Mouse (Mus musculus) liver, adult 2 months (tissue): ENCODE data around the gene Zbtb20.

Experiments
- CTCF ChIP-seq: fragments of 200-500 bp; IDR thresholded peaks from 2 replicates; pipeline ENCODE4 v1.5.1; 2011; ENCODE audit warnings: low read depth, low read length, control low read depth
- POLR2A ChIP-seq: fragments of 200-500 bp; IDR thresholded peaks from 2 replicates; pipeline ENCODE4 v1.6.1; 2011; ENCODE audit warnings: low read length, control low read depth; ENCODE audit not compliant: insufficient read depth; ENCODE audit errors: extremely low read depth

DNA sequence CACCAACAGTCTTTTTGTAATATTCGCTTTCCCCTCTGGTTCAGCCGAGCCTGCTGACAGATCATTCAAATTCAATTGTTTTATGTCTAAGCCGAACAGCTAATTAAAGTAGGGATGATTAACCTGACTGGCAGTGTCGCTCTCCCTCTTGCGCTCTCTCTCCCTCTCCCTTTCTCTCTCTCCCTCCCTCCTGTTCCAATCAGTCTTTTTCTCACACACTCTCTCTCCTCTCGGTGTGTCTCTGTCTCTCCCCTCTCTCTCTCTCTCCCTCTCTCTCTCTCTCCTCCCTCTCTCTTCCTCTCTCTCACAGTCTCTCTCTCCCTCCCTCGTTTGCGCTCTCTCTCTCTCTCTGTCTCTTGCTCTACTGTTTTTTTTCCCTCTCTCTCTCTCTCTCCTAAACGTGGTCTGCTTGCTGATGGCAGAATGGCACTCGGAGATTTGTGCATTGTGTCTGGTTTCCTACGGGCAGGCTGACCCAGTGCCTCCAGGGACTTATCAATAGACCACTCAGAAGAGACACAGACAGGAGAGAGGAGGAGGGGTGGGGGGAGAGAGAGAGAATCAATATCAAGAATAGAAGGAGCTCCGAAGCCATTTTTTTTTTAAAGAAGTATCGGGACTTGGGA is 627.4 kb downstream of the Zbtb20 start:
- TF ChIP-seq POLR2A, result no peak
- no peak for TF ChIP-seq CTCF
